Mouse (Mus musculus): Measurements from ENCODE around the gene Mxi1.

- no peak for TF ChIP-seq HCFC1 (IDR thresholded peaks at IDR 0.05; ENCODE audit: borderline replicate concordance, insufficient read depth, low read length)
- no peak for TF ChIP-seq MAFK (IDR thresholded peaks at IDR 0.05; ENCODE audit: insufficient read depth, low read depth, low read length)
- TF ChIP-seq ZC3H11A (IDR thresholded peaks at IDR 0.05; ENCODE audit: borderline replicate concordance, low read depth, low read length): no peak
These were observed 43.5 kb downstream of the Mxi1 start for GRCm38 (mm10) chr19:53353864-53354263.

Measured in ES-E14 (cell line).